Mouse (Mus musculus) cerebellum, adult 2 months (tissue): ENCODE measurements at regions not wholly inside any gene's neighbourhood (a gene's known extent, or its start where the extent isn't known, plus 50 kb on each side); places are given as distances from the start of the nearest gene placed in this dataset.

ENCODE experiments used
- CTCF ChIP-seq: fragments of 200-500 bp; IDR thresholded peaks from 2 replicates; pipeline ENCODE4 v1.5.1; 2011; ENCODE audit warnings: low read depth, mild to moderate bottlenecking, control low read depth, low read length, moderate library complexity, borderline replicate concordance; ENCODE audit not compliant: insufficient read depth
- POLR2A ChIP-seq: fragments of 200-500 bp; IDR thresholded peaks from 2 replicates; pipeline ENCODE4 v1.6.1; 2011; ENCODE audit warnings: low read length, control low read depth, borderline replicate concordance; ENCODE audit not compliant: insufficient read depth

GRCm38 (mm10) chr5:148796072-148796471 is 133.0 kb downstream of the Katnal1 start:
- TF ChIP-seq POLR2A (no peak), CTCF (no peak)
